Mouse (Mus musculus) liver, embryonic 16.5 days (tissue): ENCODE data around the gene Dnajc11. TPM values are rescaled to one million over a fixed set of nuclear protein-coding genes. Genes with fewer than 3 reads are reported as not detected.
A peak's percentile ranks its signal among the peaks of the same experiment; 100 is the strongest.

ENCODE experiments used
- ATAC-seq: fragments of 200-750 bp; cut with Nextera tagmentation; 2 replicates; pipeline ENCODE4 v1.8.0; 2017; ENCODE audit warnings: low read depth, mild to moderate bottlenecking, moderate number of reproducible peaks, moderate library complexity
- H3K27ac ChIP-seq: fragments of 300-500 bp; sonication (generic); 2 replicates; pipeline ENCODE4 v1.5.1; 2014; ENCODE audit warnings: mild to moderate bottlenecking, low read length
- H3K27me3 ChIP-seq: fragments of 300-500 bp; sonication (generic); 2 replicates; pipeline ENCODE4 v1.6.1; 2014; ENCODE audit warnings: low read depth, low read length, mixed read lengths; ENCODE audit not compliant: control insufficient read depth, insufficient read depth
- H3K36me3 ChIP-seq: fragments of 300-500 bp; sonication (generic); 2 replicates; pipeline ENCODE4 v1.6.1; 2014; ENCODE audit warnings: mild to moderate bottlenecking; ENCODE audit not compliant: control insufficient read depth, insufficient read depth
- H3K4me1 ChIP-seq: fragments of 300-500 bp; sonication (generic); 2 replicates; pipeline ENCODE4 v1.6.1; 2014; ENCODE audit warnings: low read depth, low read length, mixed read lengths; ENCODE audit not compliant: control insufficient read depth
- H3K4me2 ChIP-seq: fragments of 300-500 bp; sonication (generic); 2 replicates; pipeline ENCODE4 v1.6.1; 2014; ENCODE audit warnings: low read depth, low read length, mixed read lengths
- H3K4me3 ChIP-seq: fragments of 300-500 bp; sonication (generic); 2 replicates; pipeline ENCODE4 v1.5.1; 2014; ENCODE audit warnings: low read depth, mild to moderate bottlenecking, low read length
- H3K9ac ChIP-seq: fragments of 300-500 bp; sonication (generic); 2 replicates; pipeline ENCODE4 v1.6.1; 2014; ENCODE audit warnings: low read depth, low read length
- H3K9me3 ChIP-seq: fragments of 300-500 bp; sonication (generic); replicated peaks from 2 replicates; pipeline ENCODE4 v1.6.1; 2016; ENCODE audit warnings: low read length; ENCODE audit not compliant: control insufficient read depth
- WGBS: fragments of 180-500 bp; shearing (Covaris S2); extraction: QIAGEN DNeasy Blood & Tissue Kit; methylation state at CpG from one replicate; pipeline ENCODE4 v1.1.7; 2014; ENCODE audit not compliant: insufficient replicate concordance; 5-methylcytosine and 5-hydroxymethylcytosine counted together
- polyA plus RNA-seq: library from polyadenylated mRNA; unstranded; fragments of >200 nt; fragmentation: Nextera tagmentation; extraction: Ambion mirVana; gene quantifications from 2 replicates; pipeline ENCODE4 v1.2.1, GENCODE M21; 2015

Dnajc11 gene
- polyA plus RNA-seq, 1 experiment from 2014 or later = 44.0 TPM

GRCm38 (mm10) chr4:151972221-151972967, 38.9 kb downstream of the Dnajc11 start:
- Histone ChIP-seq H3K27ac (peak overlapping the region; percentile 21; the same call in 1 of the 2 replicates), H3K4me3 (no peak overlapping the region), H3K9me3 (no peaks in the 10 kb centered on the region), H3K4me2 (no peak overlapping the region), H3K27me3 (no peaks in the 10 kb centered on the region), H3K4me1 (peaks cover 2% of the 10 kb centered on the region; the same call in 1 of the 2 replicates), H3K36me3 (peaks cover 61% of the 10 kb centered on the region), H3K9ac (no peak overlapping the region)
- 68% methylated on average over 10 of the region's 10 CpGs for WGBS
- ATAC-seq = no peak

DNA sequence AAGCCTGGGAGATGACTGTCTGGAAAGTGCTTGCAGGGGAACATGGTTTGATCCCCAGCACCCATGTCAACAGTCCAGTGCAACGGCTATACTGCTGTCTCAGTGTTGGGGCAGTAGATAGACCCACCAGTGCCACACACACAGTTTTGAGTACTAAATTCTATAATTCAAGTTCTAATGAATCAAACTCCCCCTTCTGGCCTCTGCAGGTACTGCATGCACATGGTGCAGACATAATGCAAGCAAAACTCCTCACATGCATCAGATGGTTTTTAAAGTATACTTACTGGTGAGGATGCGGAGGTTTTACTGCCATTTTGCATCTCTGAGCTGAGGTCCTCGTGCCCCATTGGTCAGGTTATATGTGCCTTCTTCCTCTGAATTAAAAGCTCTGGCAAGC, 42.0 kb downstream of the Dnajc11 start:
- no peak for ATAC-seq
- no peak overlapping the region for H3K4me3 ChIP-seq
- H3K27ac ChIP-seq = no peak overlapping the region
- no peaks in the 10 kb centered on the region for H3K9me3 ChIP-seq
- 65% methylated on average over 3 of the region's 3 CpGs for WGBS
- H3K9ac ChIP-seq = no peak overlapping the region
- H3K4me2 ChIP-seq = no peak overlapping the region
- H3K36me3 ChIP-seq = peaks cover 57% of the 10 kb centered on the region
- peaks cover 2% of the 10 kb centered on the region; the same call in 1 of the 2 replicates for H3K4me1 ChIP-seq
- no peaks in the 10 kb centered on the region for H3K27me3 ChIP-seq

DNA sequence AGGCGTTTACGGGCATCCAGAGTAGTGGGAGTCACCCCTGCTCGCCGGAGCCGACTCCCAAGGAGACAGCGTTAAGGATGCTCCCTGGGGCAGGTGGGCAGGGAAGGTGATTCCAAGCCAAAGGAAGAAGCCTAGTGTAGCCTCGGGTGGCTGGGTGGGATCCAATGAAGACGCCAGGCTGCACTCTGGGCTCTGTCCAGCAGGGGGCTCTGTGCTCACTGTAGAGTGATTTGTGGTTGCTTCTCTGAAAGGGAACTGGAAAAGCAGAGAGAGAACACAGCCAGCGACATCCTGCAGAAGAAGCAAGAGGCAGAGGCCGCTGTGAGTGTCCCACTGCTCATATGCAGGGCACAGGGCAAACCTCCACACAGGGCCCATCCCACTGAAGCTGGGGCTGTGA, 44.3 kb downstream of the Dnajc11 start:
- no peak overlapping the region for H3K4me3 ChIP-seq
- no peak overlapping the region for H3K27ac ChIP-seq
- H3K9ac ChIP-seq = no peak overlapping the region
- WGBS = 38% methylated on average over 10 of the region's 10 CpGs
- peak; percentile 8; the same call in 1 of the 2 replicates for ATAC-seq
- no peaks in the 10 kb centered on the region for H3K4me1 ChIP-seq
- H3K36me3 ChIP-seq = peaks cover 56% of the 10 kb centered on the region
- no peak overlapping the region for H3K4me2 ChIP-seq
- no peaks in the 10 kb centered on the region for H3K9me3 ChIP-seq
- H3K27me3 ChIP-seq = no peaks in the 10 kb centered on the region

DNA sequence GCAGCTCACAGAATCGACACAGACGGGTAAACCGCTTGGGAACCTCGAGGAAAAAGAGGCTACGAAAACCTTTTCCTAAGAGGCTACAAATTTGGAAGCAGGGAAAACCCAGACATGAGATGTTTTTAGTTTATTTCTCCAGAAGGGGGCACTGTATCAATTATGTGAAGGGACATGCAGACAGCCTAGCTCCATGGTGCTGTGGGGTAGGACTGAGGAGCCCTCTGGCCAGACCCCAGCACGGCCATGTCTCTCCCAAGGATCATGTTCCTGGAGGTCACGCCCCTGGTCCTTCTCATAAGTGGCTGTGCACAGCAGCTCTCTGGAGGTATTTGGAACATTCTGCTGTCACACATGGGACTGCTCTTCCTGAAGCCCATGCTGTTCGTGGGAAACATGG, 47.2 kb downstream of the Dnajc11 start:
- Histone ChIP-seq H3K4me1 (no peaks in the 10 kb centered on the region; the same call in 1 of the 2 replicates), H3K4me2 (no peak overlapping the region), H3K9me3 (no peaks in the 10 kb centered on the region), H3K4me3 (no peak overlapping the region), H3K36me3 (peaks cover 28% of the 10 kb centered on the region), H3K9ac (no peak overlapping the region), H3K27me3 (no peaks in the 10 kb centered on the region), H3K27ac (no peak overlapping the region)
- 77% methylated on average over 8 of the region's 8 CpGs for WGBS
- no peak for ATAC-seq

DNA sequence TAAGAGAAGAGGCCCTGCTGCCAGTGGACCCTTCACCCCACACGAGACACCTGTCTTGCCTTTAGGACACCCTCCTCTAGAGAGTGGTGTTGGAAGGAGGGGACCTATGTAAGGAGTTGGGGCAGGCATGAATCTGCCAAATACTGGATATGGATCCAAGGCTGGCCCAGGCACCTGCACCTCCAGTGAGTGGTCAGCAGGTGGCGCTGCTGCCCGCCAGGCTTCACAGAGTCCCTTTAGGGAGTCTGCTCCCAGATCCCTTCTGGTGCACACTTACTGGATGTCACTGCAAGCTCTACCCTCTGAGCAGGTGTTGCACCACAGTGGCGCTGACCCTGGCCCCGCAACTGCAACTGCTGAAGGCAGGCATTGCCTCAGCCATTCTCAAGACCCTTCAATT, 47.9 kb downstream of the Dnajc11 start:
- 12% methylated on average over 5 of the region's 5 CpGs for WGBS
- Histone ChIP-seq H3K36me3 (peaks cover 26% of the 10 kb centered on the region), H3K4me2 (no peak overlapping the region)

GRCm38 (mm10) chr4:151983043-151983442, 49.6 kb downstream of the Dnajc11 start:
- Histone ChIP-seq H3K36me3 (peaks cover 17% of the 10 kb centered on the region), H3K27me3 (peaks cover 2% of the 10 kb centered on the region; the same call in 1 of the 2 replicates), H3K4me1 (peaks cover 8% of the 10 kb centered on the region), H3K9me3 (no peaks in the 10 kb centered on the region), H3K27ac (no peak overlapping the region), H3K9ac (no peak overlapping the region), H3K4me3 (no peak overlapping the region), H3K4me2 (no peak overlapping the region)
- WGBS = 63% methylated on average over 17 of the region's 17 CpGs
- ATAC-seq = no peak

More for the DNA sequence above, 47.9 kb downstream of the Dnajc11 start:
- Histone ChIP-seq H3K9ac (no peak overlapping the region), H3K27ac (no peak overlapping the region), H3K27me3 (no peaks in the 10 kb centered on the region), H3K4me1 (no peaks in the 10 kb centered on the region; the same call in 1 of the 2 replicates), H3K4me3 (no peak overlapping the region), H3K9me3 (no peaks in the 10 kb centered on the region)
- ATAC-seq = peak; percentile 69

GRCm38 (mm10) chr4:151983560-151983959, 50.1 kb downstream of the Dnajc11 start:
- Histone ChIP-seq H3K9me3 (no peaks in the 10 kb centered on the region), H3K27ac (no peak overlapping the region), H3K4me3 (no peak overlapping the region), H3K9ac (no peak overlapping the region), H3K4me1 (peaks cover 12% of the 10 kb centered on the region), H3K27me3 (peaks cover 2% of the 10 kb centered on the region; the same call in 1 of the 2 replicates), H3K36me3 (peaks cover 14% of the 10 kb centered on the region), H3K4me2 (no peak overlapping the region)
- 44% methylated on average over 8 of the region's 9 CpGs for WGBS
- no peak for ATAC-seq

GRCm38 (mm10) chr4:151985886-151986285, 52.4 kb downstream of the Dnajc11 start:
- ATAC-seq = no peak
- H3K4me1 ChIP-seq = peaks cover 18% of the 10 kb centered on the region

DNA sequence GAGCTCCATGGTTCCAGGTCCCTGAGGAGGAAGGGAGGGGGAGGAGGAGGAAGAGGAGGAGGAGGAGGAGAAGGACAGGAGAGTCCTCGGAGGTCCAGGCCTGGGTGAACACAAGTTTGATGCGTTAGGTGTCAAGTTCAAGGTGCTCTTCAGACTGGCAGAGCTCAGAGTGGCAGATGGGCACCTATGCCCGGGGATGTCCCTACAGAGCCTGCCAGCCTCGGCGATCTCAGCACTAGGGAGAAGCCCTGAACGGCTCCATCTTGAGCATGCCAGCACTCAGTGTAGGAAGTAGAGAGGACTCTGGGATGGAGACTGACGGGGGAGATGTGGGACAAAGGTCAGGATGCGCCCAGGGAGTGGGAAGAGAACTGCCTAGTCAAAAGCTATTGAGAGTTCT, 53.2 kb downstream of the Dnajc11 start:
- H3K36me3 ChIP-seq = peaks cover 8% of the 10 kb centered on the region
- WGBS = 72% methylated on average over 8 of the region's 8 CpGs
- no peak overlapping the region for H3K27ac ChIP-seq
- no peak for ATAC-seq
- no peak overlapping the region for H3K4me3 ChIP-seq
- no peak overlapping the region for H3K9ac ChIP-seq
- no peak overlapping the region for H3K4me2 ChIP-seq
- peaks cover 2% of the 10 kb centered on the region; the same call in 1 of the 2 replicates for H3K27me3 ChIP-seq
- H3K9me3 ChIP-seq = no peaks in the 10 kb centered on the region
- peaks cover 18% of the 10 kb centered on the region for H3K4me1 ChIP-seq

More at GRCm38 (mm10) chr4:151985886-151986285, 52.4 kb downstream of the Dnajc11 start:
- 43% methylated on average over 10 of the region's 10 CpGs for whole genome bisulfite sequencing
- Histone ChIP-seq H3K27ac (no peak overlapping the region), H3K9ac (no peak overlapping the region), H3K4me2 (no peak overlapping the region), H3K9me3 (no peaks in the 10 kb centered on the region), H3K4me3 (no peak overlapping the region), H3K27me3 (peaks cover 2% of the 10 kb centered on the region; the same call in 1 of the 2 replicates), H3K36me3 (peaks cover 4% of the 10 kb centered on the region)
